Mouse (Mus musculus): ENCODE measurements around the gene Bphl.
A peak's percentile ranks its signal among the peaks of the same experiment; 100 is the strongest.
"Not testable (repeated sequence)": the region's sequence is repeated elsewhere in the genome, so short reads cannot be mapped to it uniquely, and the experiment has no call there.

The Bphl gene

DNA sequence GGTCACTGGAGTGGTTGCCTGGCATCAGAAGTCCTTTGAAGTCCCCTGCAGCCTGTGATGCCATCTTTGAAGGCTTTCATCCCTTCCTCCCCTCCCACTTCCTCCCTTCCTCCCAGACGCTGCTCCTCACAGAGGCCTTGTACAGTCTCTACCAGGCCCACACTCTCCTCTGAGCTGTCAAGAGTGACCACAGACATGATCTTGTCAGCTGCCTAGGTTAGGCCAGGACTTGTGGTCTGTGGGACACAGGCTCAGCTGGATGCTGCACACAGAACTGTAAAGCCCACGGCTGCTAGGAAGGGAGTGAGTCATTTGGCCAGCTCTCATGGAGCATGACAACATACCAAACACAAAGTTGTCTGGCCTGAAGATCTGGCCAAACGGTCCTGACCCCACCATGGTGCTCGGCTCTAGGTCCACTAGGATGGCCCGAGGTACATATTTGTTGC, 50.8 kb downstream of the Bphl start:
- not testable (repeated sequence) for DNase-seq (ENCODE audit: low spot score in 2 of 2)

DNA sequence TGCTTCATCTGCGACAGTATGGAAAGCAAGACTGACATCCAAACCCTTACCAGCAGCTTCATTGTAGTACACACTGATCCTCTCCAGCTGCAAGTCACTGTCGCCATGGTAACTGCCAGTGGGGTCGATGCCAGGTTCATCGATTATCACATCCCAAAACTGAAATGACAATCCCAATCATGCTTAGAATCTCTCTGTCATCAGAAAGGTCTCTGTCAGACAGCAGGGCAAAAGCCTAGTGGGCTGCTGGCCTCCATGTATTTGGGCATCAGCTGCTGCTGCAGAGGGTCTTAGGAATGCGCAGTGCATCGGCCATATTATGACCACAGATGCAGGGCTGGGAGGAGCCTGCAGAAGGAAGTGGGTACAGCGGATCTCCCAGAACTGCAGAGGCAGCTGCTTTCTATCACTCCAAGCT, 51.5 kb downstream of the Bphl start:
- DNase-seq (ENCODE audit: low spot score in 2 of 2) = no peak

DNA sequence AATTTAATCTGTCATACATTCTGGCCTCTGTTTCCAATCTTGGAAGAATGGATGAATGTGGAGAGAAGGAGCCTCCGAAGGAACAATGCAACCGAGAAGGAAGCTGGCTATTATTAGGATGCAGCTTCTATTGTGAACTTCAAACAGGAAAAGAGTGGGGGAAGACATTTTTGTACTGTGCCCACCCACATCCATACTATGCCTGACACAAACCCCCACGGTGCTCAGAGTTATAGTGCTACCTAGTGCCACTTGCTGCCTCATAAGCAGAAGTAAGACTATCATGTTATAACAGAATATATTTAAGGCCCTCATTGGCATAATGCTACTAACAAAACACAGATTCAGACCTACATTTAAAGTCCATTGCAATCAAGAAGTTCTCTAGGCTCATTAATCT, 52.0 kb downstream of the Bphl start:
- DNase-seq (ENCODE audit: low spot score in 2 of 2) = no peak

DNA sequence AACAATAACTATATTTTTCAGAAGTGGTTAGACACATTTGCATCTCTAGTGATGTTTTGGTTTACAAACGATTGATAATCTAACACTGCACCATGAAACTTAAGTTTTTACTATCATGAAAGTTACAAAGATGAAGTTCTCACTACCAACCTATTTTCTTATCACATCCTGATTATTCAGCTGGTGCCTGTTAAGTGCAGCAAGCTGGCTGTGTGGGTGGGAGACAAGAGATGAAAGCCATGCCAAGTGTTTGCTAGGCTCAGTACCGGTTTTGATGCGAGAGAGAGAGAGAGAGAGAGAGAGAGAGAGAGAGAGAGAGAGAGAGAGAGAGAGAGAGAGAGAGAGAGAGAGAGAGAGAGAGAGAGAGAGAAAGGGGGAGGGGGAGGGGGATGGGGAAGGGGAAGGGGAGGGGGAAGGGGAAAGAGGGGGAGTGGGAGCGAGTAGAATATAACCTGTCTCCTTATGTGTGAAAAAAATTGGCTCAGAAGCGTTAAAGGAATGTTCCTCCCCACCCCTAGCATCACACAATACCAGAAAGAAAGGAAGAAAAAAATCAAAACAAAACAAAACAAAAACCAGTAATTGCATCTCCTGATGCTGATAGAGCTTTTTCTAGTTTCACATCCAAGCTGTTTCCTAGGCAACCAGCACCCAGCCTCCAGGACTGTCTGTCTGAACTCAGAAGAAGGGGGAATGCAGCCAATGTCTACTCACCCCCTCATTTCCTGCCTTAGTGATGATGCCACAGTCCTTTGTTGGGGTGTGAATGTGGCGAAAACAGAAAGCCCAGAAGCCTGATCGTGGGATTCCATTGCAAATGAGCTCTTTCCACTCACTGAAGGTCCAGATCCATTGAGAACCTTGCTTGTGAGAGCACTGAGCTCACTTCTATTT, 58.4 kb downstream of the Bphl start:
- DNase-seq (ENCODE audit: low spot score in 2 of 2) = no peak

DNA sequence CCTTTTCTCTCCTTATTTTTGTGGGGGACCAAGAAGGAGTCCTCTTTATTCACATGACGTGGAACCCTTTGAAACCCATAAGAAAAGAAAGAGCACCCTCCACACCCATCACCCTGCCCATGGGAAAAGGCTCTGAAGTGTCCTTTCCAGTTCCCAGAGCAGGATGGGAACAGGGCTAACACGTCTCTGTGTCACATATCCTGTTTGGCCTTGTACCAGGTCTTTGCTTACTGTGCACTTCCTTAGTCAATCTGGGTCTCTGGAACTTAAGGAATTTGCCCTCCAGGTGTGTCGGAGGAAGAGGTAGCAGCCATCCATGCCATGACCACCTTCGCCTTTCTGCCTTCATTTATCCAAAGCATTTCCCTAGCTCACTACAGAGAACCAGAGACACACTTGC, 59.1 kb downstream of the Bphl start:
- DNase-seq (ENCODE audit: low spot score in 2 of 2) = no peak

DNA sequence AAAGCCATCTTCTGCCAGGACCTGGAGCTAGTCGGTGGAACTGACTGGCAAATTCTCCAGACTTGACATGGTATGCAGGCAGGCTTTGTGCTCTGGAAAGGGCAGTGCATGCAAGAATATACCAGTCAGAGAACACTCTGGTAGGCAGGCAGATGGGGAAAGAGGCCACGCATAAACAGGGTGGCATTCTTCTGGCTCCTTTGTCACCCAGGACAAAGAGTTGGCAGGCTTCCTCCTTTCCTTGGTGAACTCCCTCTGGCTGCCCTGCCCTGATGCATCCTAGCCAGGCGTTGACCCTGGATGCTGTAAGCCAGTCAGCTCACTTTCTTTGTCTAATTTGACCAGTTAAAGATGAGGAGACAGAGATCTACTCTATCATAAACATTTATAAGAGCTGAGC, 59.7 kb downstream of the Bphl start:
- no peak for DNase-seq (ENCODE audit: low spot score in 2 of 2)

DNA sequence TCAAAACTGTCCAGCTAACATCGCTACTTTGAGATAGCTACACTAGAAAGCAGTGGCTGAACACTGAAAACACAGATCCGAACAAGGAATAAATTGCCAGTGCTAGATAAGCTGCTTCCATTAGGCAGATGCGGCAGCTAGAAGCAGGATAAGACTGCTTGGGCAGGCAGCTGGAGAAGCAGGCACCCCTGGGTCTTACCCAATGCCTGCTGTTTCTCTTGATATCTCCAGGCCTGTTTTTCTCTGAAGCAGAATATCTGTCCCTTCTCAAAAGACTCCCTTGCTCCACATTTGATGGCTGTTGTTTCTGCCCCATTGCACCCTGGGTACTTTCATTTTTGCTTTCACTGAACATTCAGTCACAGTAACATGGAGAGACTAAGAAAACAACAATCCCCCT, 63.3 kb downstream of the Bphl start:
- DNase-seq (ENCODE audit: low spot score in 2 of 2) = no peak

DNA sequence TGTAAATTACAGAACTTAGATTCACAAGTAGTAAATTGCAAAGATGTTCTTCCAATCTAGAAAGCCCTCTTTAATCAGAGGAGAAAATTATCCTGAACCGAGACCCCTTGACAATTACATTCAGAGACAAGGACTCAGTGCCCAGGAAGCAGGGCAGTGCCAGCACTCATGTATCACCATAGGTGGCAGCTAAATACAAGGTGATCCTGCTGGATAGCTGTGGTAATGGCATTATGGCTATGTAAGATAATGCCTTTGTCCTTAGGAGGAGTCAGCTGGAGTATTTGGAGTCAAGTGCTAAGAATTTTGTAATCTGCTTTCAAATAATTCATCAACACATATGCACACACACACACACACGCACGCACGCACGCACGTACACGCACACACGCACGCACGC, 63.9 kb downstream of the Bphl start:
- DNase-seq (ENCODE audit: low spot score in 2 of 2) = no peak

DNA sequence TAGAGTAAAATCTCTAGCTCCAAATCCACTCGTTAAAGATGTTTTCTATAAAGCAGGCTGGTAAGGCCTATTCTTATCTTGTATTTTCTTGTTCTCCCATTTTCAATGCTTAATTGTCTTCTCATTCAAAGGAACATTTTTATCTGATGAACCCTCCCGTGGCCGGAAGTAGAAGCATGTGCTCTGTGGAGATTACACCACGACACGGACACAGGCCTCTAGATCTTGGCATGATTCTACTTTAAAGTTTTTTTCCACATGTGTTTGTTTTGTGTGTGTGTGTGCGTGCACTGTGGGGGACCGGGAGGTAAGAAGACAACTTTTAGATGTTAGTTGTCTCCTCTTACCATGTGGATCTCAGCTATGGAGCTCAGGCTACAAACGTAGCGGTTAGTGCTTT, 64.5 kb downstream of the Bphl start:
- DNase-seq (ENCODE audit: low spot score in 2 of 2) = no peak

DNA sequence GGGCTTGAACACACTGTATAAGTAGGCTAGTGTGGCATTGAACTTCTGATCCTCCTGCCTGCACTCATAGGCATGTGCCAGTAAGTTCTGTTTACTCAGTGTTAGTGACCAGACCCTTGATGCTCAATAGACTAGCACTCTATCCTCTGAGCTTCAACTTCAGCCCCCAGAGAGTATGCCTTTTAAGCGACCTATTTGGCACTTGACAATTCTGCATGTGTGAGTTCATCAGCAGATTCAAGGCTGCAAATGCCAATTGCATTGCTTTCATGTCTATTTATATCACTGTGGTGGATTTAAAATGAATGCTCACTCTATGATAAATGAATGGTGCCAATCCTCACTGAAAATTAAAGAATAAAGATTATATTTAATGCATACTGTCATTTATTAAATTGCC, 68.0 kb downstream of the Bphl start:
- no peak for DNase-seq (ENCODE audit: low spot score in 2 of 2)

DNA sequence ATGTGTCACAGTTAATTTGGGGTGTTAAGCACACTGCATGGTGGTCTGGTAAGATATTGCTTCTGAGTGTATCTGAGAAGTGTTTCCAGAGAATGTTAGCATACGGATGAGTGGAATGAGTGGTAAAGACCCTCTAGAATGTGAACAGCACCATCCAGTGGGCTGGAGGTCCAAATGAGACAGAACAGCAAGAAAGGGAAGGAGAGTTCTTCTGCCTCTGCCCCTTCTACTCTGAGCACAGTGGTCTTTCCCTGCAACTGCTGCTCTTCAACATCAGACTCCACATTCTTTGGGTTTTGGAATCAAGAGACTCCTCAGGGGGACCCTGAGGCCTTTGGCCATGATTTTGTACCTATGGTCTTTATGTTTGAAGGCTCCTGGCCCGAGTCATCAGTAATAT, 68.9 kb downstream of the Bphl start:
- DNase-seq (ENCODE audit: low spot score in 2 of 2) = no peak

DNA sequence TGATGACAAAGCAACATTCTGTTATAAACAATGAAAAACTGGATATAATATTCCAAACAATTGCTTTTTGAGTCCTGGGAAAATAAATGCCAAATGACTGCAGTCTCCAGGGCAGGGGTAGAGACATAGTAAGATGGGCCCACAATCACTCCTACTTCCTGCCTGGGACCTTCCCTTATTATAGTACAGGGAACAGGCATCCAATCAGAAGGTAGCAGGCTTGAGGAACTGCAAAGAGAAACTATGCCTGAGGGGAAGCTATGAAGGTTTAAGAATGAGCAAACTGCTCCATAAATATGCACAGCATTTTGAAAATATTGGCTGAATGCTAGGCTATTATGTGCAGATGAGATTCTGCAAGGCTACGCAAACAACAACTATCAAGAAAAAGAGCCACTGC, 69.6 kb downstream of the Bphl start:
- no peak for DNase-seq (ENCODE audit: low spot score in 2 of 2)

DNA sequence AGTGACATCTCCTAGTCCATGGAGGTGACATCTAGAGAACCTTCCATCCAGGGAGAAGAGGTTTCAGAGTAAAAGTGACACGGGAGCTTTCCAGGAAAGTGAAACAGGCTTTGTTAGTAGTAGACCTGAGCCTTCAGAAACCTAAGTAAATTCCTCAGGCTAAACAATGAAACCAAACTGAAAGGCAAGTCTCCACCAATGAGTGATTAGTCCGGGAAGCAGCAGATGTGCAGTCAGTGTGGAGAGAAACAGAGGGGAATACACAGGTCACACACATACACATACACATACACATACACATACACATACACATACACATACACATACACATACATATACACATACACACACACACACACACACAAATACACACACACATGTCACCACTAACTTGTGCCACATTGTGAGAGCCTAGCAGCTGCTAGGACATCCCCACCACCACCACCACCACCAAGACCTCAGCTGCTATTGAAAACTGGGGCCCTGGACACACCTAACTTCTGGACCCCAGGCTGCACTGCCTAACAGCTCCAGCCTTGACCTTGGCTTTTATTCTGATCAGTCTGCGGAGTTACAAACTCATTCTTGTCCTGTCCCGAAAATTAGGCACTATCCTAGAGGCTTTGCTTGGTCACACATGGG, 71.8 kb downstream of the Bphl start:
- DNase-seq (ENCODE audit: low spot score in 2 of 2) = no peak

DNA sequence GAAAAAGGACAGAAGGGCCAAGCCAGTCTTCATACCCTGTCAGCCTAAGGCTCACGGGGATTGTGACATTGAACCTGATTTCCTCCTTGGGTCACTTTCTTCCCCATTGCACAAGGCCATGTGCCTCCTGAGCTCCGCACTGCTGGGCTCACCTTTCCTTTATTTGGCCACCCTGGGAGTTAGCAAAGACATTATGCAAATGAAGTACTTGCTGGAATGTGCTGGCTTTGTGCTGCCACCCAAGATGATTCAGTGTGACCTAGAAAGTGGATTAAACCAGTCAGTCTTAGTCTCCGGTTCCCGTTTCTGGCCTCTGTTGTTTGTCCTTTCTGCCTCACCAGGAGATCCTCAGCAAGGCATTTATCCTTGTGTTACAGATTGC, 72.3 kb downstream of the Bphl start:
- no peak for DNase-seq (ENCODE audit: low spot score in 2 of 2)

DNA sequence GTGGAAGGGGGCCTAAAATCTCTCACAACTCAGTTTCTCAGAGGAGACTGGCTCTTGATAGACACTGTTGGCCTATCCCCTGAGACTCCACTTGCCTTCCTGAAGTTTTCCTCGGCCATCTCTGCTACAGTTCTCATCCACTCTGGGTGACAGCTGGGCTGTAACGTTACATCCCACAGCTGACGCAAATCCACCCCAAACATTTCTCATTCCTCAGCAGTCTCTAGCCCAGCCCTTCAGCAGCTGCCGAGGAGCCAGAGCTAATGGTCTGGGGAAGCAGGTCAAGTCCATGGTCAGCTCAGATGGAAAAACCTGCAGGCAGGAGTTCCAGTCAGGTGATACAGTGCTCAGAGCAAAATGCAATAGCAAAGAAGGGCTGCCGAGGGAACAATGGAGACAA, 73.6 kb downstream of the Bphl start:
- DNase-seq (ENCODE audit: low spot score in 2 of 2) = no peak

DNA sequence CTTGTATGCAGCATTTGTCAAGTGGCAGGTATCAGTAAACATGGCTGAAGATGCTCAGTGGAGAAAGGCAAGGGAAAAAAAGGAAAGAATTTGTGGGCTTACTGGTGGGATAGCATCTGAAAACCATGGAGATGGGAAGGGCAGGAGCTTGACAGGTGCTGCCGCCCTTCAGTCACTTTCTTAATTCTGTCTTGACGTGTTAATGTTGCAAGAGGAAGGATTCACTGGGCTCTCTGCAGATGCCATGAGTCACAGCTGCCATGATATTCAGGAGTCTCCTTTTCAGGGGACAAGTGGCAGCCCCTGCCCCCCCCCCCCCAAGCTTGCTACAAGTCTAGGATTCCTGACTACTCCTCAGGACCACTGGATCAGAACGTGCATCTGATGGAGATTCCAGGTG, 74.5 kb downstream of the Bphl start:
- no peak for DNase-seq (ENCODE audit: low spot score in 2 of 2)

DNA sequence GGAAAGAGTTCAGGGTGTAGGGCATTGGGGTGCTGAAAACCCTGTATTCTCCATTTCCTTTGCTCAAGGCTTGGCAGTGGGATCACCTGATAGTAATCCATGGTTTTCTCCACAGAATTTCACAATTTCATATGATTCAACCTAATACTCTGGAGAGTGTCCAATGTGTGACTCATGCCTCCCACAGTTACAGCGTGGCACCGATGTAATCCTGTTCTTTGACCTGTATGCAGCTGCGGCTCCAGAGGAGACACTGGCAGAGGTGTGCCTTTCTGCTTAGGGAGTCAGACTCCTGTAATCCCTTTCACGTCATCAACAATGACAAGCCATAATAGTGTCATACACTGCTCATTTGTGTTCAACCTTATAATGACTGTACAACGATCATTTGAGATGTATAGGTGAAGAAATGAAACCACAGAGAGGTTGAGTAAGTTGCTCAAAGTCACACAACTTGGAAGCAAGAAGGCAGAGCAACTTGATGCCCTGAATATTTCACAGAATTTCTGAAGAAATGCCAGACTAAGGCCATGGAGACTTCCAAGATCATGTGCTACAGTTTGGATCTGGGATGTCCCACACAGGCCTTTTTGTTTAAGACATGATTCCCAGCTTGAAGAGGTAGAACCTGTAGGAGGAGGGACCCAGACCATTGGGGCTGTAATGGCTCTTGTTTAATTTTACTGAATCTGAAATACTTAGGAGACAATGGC, 75.1 kb downstream of the Bphl start:
- peak in 1 of 2 experiments; percentile 69 for DNase-seq (ENCODE audit: low spot score in 2 of 2)

DNA sequence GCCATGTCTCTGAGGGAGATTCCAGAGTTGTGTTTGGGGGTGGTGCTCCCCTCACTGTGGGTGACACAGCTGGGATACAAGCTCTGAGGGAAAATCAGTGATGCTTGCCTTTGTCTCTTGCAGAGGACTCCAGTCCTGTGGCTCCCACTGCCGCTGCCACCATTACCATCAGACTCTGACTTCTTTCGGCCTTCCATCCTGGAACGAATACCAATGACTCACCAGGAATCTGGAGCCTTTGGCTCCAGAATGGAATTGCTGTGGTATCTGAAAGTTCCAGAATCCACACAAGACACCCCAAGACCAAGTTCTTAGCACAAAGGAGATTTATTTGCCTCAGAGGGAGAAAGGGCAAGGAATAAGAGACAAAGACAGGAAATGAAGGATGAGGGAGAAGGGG, 75.7 kb downstream of the Bphl start:
- DNase-seq (ENCODE audit: low spot score in 2 of 2) = no peak

DNA sequence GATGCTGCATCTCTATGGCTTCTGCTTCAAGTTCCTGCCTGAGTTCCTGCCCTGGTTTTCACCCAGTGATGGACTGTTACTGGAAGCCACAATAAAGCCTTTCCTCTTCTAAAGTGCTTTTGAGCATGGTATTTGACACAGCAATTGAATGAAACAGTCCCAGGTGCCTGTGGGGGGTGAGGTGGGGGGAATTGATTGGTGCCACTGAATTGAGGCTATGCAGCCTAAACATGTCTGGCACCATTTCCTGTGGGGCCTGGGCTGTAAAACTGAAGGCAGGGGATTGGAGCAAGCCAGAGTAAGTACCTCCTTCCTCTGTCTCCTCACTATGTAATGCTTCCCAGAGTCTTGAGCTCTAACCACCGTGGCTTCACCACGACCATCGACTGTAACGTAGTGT, 77.3 kb downstream of the Bphl start:
- no peak for DNase-seq (ENCODE audit: low spot score in 2 of 2)

DNA sequence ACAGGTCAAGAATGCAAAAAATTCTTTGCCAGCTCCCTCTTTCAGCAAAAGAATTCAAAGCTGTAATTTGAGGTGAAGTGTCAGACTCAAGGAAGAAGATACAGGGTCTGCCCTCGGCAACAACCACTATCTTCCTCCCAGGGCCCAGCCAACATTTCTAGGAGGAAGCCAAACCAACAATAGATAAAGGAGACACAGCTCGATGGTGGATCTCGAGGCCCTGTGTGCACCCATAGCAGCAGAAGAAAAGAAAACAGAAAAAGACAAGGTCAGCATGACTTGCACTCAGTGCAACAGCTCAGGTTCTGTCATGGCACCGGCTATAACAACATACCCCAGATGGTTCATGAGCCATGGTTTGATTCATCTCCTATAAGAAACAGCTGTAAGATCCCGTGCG, 79.1 kb downstream of the Bphl start:
- DNase-seq (ENCODE audit: low spot score in 2 of 2) = no peak

DNA sequence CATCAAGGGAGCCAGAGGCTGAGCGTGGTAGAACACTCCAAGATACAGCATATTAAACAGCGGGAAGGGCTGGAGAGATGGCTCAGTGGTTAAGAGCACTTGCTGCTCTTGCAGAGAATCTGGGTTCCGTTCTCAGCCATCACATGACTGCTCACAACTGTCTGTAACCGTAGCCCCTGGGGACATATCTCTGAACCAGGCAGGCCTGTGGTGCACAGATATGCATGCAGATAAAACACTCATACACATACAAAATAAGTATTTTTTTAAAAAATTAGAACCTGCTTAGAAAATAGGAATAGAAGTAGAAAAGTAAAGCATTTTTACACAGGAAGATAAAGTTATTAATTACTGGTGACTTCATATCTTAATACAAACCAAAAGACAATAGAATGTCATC, 81.4 kb downstream of the Bphl start:
- DNase-seq (ENCODE audit: low spot score in 2 of 2) = no peak

DNA sequence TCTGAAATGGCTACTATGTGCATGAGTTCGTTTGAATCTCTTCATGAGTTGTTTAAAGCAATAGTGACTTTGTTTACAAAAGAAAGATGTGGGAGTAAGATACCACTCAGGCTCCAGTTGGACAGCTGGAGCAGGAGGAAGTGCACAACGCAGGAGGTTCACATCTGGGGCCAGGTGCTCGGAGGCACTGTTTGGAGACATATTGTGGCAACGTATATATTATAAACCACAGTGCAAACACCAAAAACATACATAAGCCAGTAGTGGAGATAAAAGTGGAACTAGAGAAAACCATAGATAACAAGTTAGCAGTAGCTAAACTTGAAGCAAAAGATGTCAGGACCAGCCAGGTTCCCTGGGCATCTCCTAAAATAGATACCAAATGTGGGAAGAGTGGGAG, 82.0 kb downstream of the Bphl start:
- no peak for DNase-seq (ENCODE audit: low spot score in 2 of 2)

DNA sequence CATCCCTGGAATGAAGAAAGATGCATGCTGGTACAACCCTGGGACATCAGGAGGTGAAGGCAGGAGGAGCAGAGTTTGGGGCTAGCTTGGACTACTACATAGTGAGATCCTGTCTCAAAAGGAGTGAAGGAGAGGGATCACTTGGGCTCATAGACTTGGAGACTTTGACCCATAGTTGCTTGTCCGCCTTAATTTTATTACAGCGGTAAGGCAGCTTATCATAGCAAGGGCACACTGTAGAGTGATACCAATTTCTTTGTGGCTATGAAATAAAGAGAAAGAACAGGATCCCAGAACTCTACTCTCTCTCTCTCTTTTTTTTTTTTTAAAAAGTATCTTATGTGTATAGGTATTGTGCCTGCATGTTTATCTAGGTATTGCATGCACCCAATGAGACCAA, 83.1 kb downstream of the Bphl start:
- DNase-seq (ENCODE audit: low spot score in 2 of 2) = no peak

All from urinary bladder, adult 18-20 months (tissue).